Mouse (Mus musculus) CD8-positive naive resting alpha-beta T cell, adult 57 days (primary cell): ENCODE results near the gene Kif23. TPM values are rescaled to one million over a fixed set of nuclear protein-coding genes. Genes with fewer than 3 reads are reported as not detected.

Experiments
- total RNA-seq: library from RNA; stranded (reverse); gene quantifications from one replicate; pipeline ENCODE4 v1.2.4, GENCODE M21; 2023

Kif23 gene
- 47.8 TPM for total RNA-seq

DNA sequence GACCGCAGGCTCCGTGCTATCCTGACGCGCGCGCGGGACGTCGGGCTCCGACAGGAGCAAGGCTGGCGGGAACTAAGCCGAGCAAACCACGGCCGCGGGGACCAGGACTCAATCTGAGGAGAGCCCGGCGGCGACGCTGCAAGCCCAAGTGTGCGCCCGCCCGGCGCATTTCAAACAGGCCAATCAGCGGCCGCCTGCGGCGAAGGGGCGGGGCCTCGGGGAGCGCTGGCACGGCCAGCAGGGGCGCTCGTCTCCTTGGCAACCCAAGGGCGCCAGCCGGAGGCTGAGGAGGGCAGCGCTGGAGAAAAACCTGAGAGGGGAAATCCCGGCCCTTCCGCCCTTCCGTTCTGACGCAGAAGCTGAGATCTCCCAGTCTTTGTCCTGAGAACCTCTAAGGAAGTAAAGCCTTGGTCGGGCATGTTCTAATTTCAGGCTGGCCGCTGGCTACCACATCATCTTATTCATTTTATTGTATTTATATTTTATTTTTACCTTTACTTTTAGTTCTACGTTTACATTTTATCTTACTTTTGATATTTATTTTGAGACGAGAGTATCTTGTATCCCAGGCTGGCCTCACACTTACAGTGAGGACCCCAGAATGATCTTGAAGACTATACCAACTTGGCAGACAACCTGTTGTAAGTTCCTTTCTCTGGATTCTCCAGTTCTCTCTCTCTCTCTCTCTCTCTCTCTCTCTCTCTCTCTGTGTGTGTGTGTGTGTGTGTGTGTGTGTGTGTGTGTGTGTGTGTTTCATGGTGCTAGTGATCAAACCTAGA is at the start of gene Kif23:
Kif23 (minus strand) TSS at position 152 of the 779 bp plus-strand sequence.

DNA sequence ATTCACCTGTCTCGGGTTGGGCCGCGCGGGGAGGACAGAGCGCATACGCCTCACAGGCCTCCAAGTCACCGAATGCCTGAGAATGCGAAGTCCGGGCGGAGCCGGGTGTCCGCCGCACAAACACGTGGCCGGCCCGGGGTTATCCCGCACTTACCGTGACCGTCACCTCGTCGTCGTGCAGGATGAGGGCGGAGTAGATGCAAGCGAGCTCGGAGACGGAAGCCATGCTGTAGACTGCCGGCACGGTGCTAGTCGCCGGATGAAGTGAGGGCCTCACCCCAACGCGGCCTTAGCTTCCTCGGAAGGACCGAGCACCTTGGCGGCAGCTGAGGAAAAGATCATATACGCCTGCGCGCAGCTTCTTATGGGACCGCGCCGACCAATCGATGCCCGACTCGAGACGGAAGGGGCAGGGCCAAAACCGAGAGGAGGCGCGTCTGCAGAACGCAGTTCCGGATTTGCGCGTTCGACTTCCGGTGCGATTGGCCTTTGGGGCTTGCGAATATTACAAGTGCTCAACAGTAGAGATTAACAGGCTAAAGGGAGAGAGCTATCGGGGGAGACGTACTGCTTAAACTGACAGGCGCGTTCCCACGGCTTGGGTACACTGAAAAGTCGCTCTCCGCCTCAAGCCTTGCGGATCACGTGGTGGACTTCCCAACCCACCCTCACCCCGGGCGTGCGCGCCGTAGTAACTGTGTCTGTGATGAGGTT is 32.2 kb downstream of the Kif23 start, which contains the start of gene Rplp1:
Rplp1 (minus strand) TSS at position 340 of the 714 bp plus-strand sequence.

Other genes starting within 250 kb of the Kif23 start
- gene Rplp1, start 32.2 kb downstream of the Kif23 start, total RNA-seq = 9,921 TPM
- not detected for gene Paqr5, start 80.1 kb upstream of the Kif23 start, total RNA-seq
- 7.5 TPM for gene Glce, start 175.9 kb upstream of the Kif23 start, total RNA-seq